Mouse (Mus musculus): ENCODE data around the gene Tssk1.

Tssk1 gene

DNA sequence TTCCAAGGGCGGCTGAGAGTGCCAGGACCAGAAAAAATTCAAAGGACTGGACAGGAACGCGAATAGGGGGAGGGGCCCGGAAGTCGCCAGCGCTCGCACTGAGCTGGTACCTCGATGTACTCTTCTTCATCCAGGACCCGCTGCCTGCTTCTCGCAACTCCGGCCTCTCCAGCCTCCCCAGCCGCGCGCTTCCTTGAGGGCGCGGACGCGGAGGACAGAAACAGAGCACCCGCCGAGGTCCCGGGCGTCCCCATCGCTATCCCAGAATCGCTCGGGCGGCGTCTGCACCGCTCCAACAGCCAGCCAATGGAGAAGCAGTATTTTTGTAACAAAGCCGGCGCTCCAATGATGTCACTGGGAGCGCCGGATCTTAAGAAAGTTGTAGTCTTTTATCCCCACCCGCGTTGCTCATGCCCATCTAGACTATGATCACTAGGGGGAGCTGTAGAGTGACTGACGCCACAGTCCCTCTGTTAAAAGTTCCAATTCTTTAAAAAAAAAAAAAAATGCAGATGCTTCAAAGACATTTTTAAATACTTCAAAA lies 17.1 kb downstream of the Tssk1 start, which contains the start of gene Ess2:
Gene Ess2, minus strand, starts transcription at position 297 of the 544 bp plus-strand sequence.
- peak; percentile 94 for DNase-seq

DNA sequence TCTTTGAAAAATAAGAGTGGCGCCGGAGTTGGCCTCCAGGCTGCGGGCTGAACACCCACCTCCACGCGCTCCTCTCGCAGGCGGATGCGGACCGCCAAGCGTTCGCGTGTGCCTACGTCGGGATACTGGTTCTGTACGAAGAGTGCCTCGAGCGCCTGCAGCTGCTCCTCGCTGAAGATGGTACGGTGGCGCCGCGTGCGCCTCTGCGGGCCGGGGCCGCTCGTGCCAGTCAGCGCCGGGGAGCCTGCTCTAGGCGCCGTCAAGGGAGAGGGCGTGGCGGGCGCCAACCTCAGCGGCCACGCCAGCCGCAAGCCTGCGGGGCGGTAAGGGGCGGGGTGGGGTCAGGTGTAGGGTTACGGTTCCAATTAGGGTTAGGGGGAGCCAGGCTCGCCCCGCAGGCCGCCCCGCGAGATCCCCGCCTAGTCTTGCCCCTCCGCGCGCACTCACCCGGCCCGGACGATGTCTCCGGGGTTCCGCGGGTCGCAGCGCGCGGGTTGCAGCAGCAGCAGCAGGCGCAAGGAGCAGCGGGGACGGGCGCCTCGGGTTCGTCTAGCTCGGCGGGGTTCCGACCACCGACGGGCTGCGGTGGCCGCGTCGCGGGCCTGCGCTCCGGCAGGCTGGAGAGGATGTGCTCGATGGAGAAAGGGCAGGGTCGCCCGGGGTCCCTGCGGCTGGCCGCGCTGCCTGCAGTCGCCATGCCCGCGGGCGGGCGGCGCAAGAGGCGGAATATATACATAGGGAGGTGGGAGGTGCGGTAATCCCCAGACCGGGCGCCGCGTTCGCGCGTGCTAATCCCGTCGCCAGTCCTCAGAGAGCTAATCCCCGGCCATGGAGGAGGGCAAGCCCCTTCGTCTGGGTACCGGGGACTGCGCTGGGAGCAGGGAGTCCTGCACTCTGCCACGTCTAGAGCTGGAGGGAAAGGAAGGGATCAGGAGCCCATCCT lies 20.6 kb downstream of the Tssk1 start, which contains the start of gene Gsc2:
Gene Gsc2, minus strand, starts transcription at position 753 of the 943 bp plus-strand sequence.
- no peak for DNase-seq

DNA sequence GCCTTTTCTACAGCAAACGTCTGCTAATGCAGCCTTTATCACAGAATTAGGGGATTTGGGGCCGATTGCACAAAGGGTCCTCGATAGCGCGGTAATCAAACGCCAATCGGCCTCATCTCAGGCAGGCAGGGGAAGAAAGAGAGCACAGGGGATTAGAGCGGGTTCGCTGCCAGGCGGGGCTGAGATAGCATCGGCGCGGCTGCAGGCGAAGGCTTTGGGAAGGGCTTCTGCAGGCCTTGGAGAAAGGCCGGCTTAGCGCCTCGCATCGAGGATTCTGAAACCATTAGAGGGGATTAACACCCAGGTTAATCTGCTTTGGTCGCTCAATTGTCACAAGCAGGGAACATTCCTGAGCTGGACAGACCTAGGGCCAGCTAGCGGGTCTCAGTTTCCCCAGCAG lies 26.6 kb downstream of the Tssk1 start:
- DNase-seq = peak; percentile 22

DNA sequence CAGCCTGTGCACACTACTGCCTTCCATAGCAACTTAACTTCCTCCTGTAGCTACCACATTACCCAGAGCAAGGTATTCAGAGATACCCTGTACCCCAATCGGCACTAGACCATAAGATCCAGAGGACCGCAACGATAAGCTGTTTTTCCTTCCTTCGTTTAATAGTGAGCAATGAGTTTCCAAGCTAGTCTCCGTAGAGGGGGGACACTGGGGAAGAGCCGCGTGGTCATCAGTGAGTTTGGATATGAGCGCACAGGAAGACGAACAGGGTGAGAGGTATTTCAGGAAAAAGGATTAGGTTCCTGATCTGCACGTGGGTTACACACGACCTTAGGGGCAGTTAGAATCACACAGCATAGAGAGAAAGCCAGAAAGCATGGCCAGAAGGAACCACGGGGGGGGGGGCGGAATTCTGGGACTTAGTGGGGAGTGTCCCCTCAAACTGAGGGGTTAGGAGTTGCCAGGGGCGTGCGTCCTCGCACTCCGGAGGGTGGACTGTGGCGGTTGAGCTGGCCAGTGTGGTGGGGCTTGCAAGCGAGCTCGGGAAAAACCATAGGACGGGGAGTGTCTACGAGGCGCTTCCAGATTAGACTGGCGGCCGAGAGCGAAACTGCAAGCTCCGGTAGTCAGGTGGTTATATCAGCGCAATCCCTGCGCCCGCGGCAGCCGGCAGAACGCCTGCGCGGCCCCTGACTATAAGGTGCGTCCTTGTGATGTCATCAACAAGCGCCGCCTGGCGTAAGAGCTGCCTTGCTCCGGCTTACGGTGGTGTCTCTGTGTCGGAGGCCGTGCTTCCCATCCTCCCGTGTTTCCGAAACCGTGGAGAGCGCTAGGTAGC lies 27.5 kb downstream of the Tssk1 start:
- peak; percentile 96 for DNase-seq

DNA sequence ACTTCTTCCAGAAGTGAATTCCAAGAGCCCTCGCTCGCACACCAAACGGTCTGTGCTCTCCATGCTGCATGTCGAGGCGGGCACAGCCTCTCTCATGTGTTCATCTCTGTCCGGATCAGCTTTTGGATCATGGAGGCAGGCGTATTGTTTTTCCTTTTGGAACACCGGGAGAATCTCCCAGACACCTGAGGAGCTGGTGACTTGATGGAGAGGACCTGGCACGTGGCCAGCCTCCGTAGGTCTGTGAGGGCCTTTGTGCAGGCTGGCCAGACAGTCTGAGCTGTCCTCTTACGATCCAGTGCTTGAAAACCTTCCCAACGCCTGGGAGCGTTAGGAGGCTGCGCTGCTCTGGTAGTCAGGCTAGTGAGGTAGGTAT lies 28.1 kb downstream of the Tssk1 start:
- no peak for DNase-seq

DNA sequence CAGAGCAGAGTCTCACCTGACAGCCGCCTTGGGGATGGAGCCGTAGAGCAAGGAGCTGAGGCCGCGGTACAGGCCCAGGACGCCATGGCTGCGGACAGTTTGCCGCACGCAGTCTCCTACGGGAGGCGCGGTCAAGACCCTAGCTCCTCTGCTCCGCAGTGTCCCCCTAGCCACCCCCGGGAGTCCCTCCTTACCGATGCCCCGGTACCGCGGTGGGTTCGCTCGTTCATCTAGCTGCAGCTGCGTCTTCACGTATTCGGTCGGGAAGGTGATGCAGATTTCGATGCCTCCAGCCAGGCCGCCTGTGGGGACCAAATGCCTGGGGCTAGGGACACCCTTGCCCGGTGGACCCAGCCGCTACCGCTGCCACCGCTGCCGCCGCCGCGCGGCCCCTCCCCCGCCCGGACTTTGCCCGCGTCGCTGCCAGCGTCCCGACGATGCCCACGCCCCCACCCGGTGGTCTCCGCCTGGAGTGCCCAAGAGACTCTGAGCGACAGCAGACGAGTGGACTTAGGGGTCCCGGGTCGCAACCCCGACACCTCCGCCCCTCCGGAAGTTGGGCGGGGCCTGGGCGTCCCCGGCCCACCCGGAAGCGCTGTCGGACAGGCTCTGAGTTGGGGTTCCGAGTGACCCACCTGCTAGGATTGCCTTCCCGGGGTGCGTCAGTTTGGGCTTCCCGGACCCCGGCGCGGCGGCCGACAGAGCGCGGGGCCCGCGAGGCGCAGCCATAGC lies 33.5 kb downstream of the Tssk1 start:
- DNase-seq = peak; percentile 55

DNA sequence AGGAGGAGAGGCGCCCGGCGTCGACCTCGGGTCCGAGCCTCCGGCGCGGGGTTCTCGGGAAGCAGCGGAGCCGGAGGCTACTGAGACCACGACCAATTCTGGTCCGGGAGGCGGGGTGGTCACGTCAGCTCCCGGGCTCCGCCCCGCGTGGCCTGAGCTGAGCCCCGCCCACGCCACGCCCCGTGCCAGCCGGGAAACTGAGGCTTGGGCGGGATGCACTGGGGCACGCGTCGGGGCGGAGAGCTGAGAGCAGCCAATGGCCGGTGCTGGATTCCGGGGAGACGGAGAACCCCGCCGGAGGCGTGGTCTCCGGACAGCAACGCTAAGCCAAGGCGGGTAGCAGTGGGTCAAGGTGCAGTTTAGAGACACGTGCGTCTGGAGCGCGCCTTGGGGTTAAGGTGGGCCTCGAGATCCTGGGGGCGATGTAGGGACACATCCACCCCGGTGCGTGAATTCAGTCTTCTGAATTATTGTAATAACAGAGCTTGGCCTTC lies 34.1 kb downstream of the Tssk1 start, which contains the start of gene Slc25a1:
Gene Slc25a1, minus strand, starts transcription at position 133 of the 494 bp plus-strand sequence.
- peak; percentile 75 for DNase-seq

DNA sequence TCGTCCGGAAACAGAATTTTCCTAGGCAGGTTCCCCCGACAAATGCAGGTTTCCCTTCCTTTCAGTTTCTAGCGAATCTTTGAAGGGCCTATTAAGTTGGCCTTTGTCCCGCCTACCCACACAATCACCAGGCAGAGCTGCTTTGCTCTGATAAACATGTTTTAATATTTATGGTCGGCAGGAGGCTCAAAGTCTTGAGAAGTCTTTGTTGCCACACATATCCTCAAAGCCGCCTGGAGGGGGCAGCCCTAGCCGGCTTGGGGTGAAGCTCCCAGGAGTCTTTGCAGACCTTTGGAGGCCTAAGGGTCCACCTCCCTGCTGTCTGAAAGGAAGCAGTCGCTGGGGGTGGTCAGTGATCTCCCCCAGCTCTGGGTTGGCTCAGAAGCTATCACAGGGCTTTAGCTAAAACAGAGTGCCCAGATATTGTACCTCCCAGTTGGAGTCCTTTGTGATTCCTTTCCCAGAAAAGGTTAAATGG lies 34.6 kb downstream of the Tssk1 start:
- peak; percentile 65 for DNase-seq

DNA sequence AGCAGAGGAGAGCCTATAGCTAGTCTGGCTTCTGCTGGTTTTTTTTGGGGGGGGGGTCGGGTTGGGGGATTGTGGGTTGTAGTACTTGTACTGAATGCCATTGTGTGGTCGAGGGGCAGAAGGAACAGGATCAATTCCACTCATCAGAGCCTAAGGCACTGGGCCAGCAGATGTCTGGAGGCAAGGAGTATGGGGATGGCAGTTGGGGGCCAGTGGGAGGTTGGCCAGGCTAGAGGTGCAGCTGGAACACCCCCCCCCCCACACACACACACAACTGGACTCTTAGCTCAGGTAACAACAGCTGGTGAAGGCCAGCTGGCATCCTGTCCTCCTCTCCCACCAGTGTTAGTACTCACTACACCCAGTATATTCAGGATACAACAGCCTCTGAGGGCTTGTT lies 35.2 kb downstream of the Tssk1 start:
- DNase-seq = peak; percentile 27

DNA sequence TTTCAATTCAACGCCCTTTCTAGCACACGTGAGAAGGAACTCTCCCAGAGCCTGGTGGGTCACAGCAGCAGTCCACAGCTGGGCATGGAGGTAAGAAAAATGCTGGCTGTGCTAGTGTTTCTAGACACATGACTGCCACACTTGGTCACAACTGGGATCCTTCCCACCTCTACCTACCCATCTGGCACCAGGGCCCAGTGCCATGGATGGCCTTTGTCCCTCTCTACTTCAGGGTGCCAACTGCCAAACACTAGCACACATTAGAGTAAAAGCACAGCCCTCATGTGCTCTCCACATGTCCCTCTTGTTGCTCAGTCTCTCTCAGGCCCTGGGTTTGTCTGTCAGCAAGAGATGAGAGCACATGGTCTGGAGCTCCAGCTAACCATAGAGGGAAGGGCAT lies 35.6 kb downstream of the Tssk1 start:
- DNase-seq = peak; percentile 44

DNA sequence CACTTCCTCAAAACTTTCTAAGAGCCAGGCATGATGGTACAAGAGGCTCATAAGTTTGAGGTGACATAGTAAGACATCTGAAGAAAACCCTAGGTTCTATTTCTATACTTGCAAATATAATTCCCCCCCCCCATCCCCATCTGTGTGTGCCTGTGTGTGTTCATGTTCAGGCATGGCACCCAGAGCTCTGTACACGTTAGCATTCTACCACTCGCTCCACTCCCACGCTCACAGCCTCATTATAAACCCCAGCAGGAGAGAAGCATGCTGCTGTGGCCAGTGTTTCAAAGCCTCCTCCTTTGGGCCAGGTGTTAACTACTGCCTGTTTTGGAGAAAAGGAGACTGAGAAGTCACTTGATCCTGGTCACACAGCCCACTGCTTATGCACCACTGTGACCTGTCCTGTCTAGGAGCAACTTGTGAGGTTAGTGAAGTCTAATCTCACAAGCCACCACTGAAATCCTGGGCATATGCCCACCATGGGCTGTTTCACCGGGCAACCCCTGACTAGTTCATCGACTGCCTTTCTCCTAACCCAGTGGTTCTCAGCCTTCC lies 38.0 kb downstream of the Tssk1 start:
- DNase-seq = no peak

DNA sequence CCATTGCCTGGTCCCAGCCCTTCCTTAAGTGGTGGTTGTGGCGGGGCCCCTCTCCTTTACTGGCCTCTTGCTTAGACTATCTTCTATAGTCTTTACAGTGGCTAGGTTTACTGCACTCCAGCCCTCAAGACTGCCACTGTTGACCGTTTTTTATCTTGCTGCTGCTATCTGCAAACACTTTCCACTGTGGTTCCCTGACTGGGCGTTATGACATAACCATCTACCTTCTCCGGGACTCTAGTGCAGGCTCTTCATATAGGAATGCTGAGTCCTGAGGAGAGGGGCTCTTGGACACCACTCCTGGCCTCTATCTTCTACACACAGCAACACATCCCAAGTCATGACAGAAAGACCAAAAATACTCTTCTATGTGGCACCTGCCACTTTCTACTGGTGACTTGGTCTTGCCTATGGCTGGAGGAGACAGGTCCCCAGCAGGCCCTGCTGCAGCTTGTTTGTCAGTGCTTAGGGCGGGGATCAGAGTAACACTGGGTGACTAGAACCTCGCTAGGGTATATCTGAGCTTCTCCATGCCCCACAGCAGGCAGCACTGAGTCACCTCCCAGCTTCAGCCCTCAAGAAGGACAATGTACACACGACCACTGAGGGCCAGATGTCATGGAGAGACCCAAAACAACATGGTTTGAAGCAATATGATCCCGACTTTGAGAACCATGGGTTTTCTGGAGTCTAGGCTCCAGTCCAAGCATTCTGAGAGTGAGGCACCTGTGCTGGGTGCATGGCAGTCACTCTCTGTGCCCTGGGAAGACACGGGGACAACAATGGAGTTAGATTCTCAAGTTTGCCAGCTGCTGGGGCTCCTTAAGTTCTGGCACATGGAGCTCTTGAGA lies 39.8 kb downstream of the Tssk1 start:
- DNase-seq = no peak

DNA sequence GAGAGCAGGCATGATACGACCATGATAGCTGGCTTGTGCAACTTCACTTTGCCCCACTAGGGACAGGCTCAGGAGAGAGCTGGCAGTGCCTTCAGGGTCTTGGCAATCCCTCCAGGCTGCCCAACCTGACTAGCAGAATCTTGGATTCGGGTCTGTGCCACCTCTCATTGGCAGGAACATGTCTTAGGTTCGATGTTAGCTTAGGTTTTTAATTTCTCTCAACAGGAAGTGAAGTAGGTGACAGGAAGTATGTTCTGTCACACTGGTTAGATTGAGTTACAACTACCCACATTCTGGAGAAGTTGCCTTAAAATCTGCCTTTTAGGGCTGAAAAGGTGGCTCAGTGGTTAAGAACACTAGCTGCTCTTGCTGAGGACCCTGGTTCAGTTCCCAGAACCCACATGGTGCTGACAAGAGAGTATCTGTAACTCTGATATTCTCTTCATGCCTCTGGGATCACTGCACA lies 40.5 kb downstream of the Tssk1 start:
- no peak for DNase-seq

DNA sequence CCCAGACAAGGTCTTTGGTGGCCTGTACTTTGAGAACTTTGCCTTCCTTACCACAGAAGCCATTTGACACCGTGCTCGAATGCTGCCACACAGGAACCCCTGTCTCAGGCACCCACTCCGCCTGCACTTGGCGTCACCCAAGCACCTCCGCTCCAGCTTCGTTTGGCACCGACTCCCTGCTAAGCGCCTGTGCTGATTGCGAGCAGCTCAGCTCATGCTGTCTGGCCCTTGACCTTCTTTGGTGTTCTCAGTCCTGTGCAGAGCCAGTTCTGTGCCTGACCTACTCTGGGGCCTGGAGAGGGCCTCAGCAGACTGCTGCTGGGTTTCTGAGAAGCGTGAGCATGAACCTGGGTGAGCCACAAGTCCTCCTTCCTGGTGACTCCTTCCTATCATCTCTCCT lies 42.8 kb downstream of the Tssk1 start:
- peak; percentile 3 for DNase-seq

DNA sequence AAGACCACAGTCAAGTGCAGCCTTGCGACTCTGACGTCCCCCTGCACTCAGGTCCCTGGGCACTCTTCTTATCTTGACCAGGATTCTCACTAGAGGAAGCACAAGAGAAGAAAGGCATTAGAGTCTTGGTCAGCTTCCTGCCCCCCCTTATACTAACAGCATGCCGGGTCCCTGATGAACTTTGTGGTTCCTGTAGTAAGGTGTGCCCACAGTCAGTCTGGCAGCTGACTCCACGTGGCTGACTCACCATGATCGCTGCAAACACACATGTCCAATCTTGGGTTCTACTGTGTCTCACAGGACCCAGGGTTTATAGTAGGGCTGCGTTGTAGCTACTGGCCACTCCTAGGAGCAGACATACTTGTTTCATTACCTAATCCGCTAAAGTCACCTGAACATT lies 44.2 kb downstream of the Tssk1 start:
- no peak for DNase-seq

DNA sequence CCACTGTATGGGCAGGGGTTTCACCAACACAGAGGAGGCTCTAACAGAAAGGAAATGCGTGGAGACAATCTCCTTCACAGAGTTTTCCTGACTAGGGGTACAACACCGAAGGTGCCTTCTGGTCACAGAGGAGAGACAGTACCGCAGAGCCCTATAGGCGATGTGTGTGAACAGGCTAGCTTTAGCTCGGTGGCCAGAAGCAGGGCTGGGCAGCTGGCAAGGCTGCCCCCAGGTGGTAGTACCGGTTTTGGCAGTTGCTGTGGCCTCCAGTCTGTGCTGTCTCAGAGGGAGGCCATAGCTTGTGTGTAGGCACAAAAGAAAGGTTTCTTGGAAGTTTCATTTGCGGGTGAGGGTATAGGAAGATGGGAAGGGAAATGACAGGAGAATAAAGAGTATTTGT lies 44.8 kb downstream of the Tssk1 start:
- DNase-seq = peak; percentile 71

DNA sequence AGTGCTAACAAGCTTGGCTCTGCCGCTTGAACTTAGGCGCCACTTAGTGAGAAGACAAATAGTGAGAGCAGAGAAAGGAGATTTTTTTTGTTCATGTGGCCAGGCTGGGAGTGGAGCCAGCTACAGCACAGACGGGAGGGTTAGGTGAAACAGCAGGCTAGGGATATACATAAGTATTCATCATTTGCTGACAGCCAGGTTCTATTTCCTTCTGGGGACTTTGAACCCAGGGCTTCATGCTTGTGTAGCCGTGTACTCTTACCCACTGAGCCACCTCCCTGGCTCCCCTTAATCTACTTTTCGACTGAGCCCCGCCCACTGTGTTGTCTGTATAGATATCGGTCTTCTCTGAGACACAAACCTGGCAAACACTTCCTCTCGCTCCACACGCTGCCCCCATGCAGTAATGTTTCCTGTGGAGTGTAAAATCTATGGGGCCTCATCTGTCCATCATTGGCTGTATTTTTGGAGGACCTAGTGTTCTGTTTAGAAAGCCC lies 45.3 kb downstream of the Tssk1 start:
- DNase-seq = no peak

DNA sequence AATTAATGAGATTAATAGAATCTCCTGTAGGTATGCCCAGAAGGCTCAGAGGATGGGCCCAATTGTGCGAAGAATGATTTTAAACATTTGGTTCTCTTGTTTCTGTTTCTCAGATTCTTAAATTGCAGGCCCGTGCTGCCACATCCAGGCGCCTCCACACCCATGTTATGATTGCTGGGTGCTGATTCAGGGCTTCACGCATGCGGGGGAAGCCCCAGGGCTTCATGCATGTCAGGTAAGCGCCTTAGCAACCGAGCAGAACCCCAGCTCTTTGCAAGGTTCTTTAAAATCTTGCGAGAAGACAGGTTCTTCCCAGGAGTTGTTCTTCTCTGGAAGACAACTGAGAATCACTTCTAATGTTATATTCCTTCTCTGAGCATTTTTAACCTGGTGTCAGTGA lies 49.4 kb downstream of the Tssk1 start:
- DNase-seq = no peak

DNA sequence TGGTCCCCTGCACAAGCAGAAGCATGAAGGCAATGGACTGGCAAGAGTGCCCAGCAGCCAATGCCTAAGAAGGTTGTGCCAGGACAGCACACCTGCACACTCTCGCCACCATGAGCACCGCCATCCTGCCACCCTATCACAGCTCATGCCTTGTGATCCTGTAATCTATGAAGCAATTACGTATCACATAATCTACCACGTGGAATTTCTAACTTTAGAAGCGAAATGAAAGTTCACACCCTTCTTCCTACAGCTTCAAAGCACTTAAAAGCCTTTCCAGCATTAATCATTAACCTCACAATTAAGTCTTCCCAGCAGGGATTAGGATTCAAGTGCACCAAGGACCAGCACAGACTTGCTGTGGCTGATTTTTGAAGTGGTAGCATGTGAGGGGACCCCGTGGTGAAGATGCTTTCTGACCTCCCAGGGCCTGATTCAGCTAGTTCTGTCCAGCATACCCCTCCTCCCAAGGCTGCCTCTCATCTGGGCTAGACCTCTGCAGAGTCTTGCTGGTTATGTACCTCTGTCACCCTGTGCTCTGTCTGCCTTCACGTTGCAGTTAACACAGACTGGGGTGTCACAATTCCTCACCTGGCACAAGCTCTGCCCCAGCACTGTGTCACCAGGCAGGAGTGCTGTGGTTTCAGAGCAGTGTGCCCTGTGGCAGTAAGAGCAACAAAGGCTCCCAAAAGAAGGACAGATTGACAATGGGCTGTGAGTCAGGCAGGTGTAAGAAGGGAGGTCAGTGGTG lies 51.2 kb downstream of the Tssk1 start:
- no peak for DNase-seq

Data from cerebellum, adult 11-12 months (tissue).